Mouse (Mus musculus): ENCODE results near the gene Smad6. TPM values are rescaled to one million over a fixed set of nuclear protein-coding genes. Genes with fewer than 3 reads are reported as not detected.

Gene Smad6
- 1 to 10 TPM in 1 of 2 experiments, under 1 TPM in 1; 0.93 to 1.1 TPM for total RNA-seq (2023)

GRCm38 (mm10) chr9:64021853-64022561 lies at the start of gene Smad6:
Gene Smad6 (minus strand): TSS chr9:64022059.

Other genes with a start within 250 kb of the Smad6 start
- gene Lctl, start 95.1 kb upstream of the Smad6 start, total RNA-seq (2023), result not detected
- 10 to 100 TPM; 18.5 to 28.1 TPM for gene Zwilch, start 151.0 kb upstream of the Smad6 start, total RNA-seq (2023)
- gene Rpl4, start 151.3 kb upstream of the Smad6 start, total RNA-seq (2023), result 100 to 1,000 TPM; 698 to 762 TPM
- 10 to 100 TPM; 27.2 to 31.5 TPM for gene Snapc5, start 157.2 kb upstream of the Smad6 start, total RNA-seq (2023)
- 1 to 10 TPM in 1 of 2 experiments, under 1 TPM in 1; 0.66 to 1.2 TPM for gene Uchl4, start 213.1 kb upstream of the Smad6 start, total RNA-seq (2023)
- gene Map2k1, start 231.6 kb upstream of the Smad6 start, total RNA-seq (2023), result 10 to 100 TPM; 81.2 to 87.0 TPM